ENCODE assay signal across 14 mouse cellular contexts in genomic region chr6:30259271-30259670, GRCm38 (mm10).
"Had no signal": no experiment of that assay in that cellular context is flagged by ENCODE, and none has a peak within 500 bp of the region (broad histone marks: within the 10 kb centered on the region; RNA-seq: fewer than 3 reads in every experiment).

No protein-coding gene starts in this region.

- DNase-seq: lung, adult 18-20 months; lung, embryonic 14.5 days; lung, postnatal 10 days; lung, postnatal 4 days; right cerebral cortex, postnatal 14 days; thymus, adult 2 months; thymus, postnatal 25 days; thymus, postnatal 4 days had no signal

- ATAC-seq: midbrain, embryonic 13.5 days; midbrain, embryonic 15.5 days had no signal

- H3K27ac ChIP-seq: midbrain, embryonic 13.5 days; midbrain, embryonic 15.5 days; neural tube, embryonic 12.5 days; stomach, embryonic 15.5 days; stomach, postnatal 0 days had no signal

- H3K4me3 ChIP-seq: megakaryocyte, embryonic 14.5 days; midbrain, embryonic 13.5 days; midbrain, embryonic 15.5 days; neural tube, embryonic 12.5 days; stomach, embryonic 15.5 days had no signal
